Mouse (Mus musculus) heart, adult 18-20 months (tissue): Measurements from ENCODE around the gene Mvp. TPM values are rescaled to one million over a fixed set of nuclear protein-coding genes. Genes with fewer than 3 reads are reported as not detected.

Source experiments
- DNase-seq, 2 experiments: peaks; one replicate each; pipeline ENCODE4 v3.0.0; 2021 to 2022; ENCODE audit warnings: mixed read lengths in 1 of 2
- microRNA-seq, 2 experiments: library from miRNA; unstranded; fragments of <30 nt; microRNA quantifications; one replicate each; pipeline ENCODE4 v1.2.0; 2022
- total RNA-seq, 2 experiments: library from RNA; stranded (reverse); gene quantifications; 2 replicates each; pipeline ENCODE4 v1.2.3; 2021

Mvp gene
- total RNA-seq, 2 experiments from 2014 or later = 59.9 to 68.7 TPM

DNA sequence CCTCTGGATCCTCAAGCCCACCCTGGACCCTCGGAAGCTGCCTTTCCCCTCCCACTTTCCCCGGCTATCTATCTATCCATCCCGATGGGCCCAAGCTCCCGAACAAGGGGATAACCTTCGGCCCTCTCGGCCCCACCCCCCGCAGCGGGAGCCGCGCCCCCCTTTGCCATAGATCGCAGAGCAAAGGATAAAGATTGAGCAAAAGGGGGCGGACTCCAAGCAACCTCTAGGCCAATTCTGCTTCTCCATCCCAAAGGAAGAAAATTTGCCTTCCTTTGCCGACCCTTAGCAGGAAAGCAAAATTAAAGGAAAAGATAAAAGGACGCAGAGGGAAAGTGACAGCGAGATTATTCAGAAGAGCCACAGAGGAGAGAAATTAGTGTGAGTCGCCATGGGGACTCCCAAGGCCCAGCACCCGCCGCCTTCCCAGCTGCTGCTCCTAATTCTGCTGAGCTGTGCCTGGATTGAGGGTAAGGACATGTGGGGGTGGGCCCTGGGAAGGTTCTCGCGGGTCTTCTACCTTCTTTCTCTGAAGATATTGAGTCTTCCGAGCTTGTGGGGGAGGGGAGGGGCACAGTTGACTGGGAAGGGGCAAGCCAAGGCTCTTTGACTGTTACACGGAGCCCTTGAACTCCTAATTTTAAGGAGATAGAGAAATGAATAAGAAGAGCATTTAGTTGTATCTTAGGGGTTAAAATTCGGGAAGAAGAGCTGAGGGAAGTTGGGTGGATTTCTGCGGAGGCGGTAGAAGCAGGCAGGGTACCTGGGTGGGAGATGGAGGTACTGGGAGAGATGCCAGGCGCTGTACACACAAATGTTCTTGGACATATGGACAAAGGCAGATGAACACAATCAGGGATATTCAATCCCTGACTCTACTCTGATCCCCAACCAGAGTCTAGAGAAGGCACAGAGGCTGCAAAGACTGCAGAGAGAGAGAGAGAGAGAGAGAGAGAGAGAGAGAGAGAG is 63.5 kb downstream of the Mvp start:
- no peak for DNase-seq

- DNase-seq = peak; percentile 79 to 91
Measured at GRCm38 (mm10) chr7:126949793-126950646, 64.4 kb downstream of the Mvp start, which contains the start of gene Sez6l2. TSS of gene Sez6l2 (plus strand) at chr7:126950563.

- no peak for DNase-seq
Measured at GRCm38 (mm10) chr7:126949403-126949792, 65.0 kb downstream of the Mvp start, which contains the start of gene Asphd1. TSS of gene Asphd1 (minus strand) at chr7:126949582.

GRCm38 (mm10) chr7:126948626-126949025 is 65.8 kb downstream of the Mvp start:
- DNase-seq = no peak

DNA sequence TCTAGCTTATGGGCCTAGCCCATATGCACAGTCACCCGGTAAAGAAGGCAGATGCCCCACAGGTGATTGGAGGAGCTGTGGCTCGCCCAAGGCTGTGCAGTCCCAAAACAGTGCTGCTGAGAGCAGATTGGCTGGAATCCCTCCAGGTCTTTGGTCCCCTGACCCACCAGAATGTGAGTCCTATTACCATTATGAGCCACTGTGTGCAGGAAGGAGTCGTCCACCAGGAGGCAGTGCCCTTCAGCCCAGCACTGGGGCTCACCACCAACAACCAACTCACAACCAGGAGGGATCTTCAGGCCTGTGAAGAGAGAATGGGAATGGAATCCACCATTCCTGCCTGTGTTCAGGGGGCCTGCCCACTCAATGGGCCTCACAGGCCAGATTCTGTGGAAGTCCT is 67.9 kb downstream of the Mvp start:
- DNase-seq = peak; percentile 18 to 37

GRCm38 (mm10) chr7:126941801-126942200 is 72.6 kb downstream of the Mvp start:
- DNase-seq = no peak

- DNase-seq = no peak
Measured at GRCm38 (mm10) chr7:126941171-126941570, 73.2 kb downstream of the Mvp start.

Small RNAs within 50 kb of the gene (microRNA-seq; reads per million reads assigned to microRNA genes)
- gene Gm44343 = 0 reads per million in 2 experiments

Other genes starting within 250 kb of the Mvp start
- gene Gdpd3, start 248.3 kb downstream of the Mvp start, total RNA-seq = 1 to 10 TPM in 1 of 2 experiments, under 1 TPM in 1; 0.27 to 1.6 TPM
- 10 to 100 TPM; 43.4 to 73.3 TPM for gene Ypel3, start 237.7 kb downstream of the Mvp start, total RNA-seq
- gene Tbx6, start 233.1 kb downstream of the Mvp start, total RNA-seq = under 1 TPM; 0.27 to 0.64 TPM
- gene Ppp4c, start 222.1 kb downstream of the Mvp start, total RNA-seq = 10 to 100 TPM; 35.6 to 39.0 TPM
- 1 to 10 TPM; 8.4 to 8.6 TPM for gene Fam57b, start 217.0 kb downstream of the Mvp start, total RNA-seq
- not detected for gene 4930451I11Rik, start 183.0 kb downstream of the Mvp start, total RNA-seq
- not detected for gene Doc2a, start 167.2 kb downstream of the Mvp start, total RNA-seq
- gene Hirip3, start 152.6 kb downstream of the Mvp start, total RNA-seq = 1 to 10 TPM; 5.0 to 6.4 TPM
- gene Ino80e, start 152.2 kb downstream of the Mvp start, total RNA-seq = 10 to 100 TPM; 17.2 to 19.1 TPM
- 10 to 100 TPM; 35.6 to 38.4 TPM for gene Taok2, start 129.9 kb downstream of the Mvp start, total RNA-seq
- gene Tmem219, start 91.7 kb downstream of the Mvp start, total RNA-seq = 10 to 100 TPM; 10.4 to 10.6 TPM
- gene Kctd13, start 85.7 kb downstream of the Mvp start, total RNA-seq = 1 to 10 TPM; 7.4 to 7.5 TPM
- not detected for gene Asphd1, start 65.0 kb downstream of the Mvp start, total RNA-seq
- 1 to 10 TPM; 5.5 to 6.2 TPM for gene Sez6l2, start 64.1 kb downstream of the Mvp start, total RNA-seq
- 10 to 100 TPM; 43.2 to 45.2 TPM for gene Cdipt, start 38.7 kb downstream of the Mvp start, total RNA-seq
- under 1 TPM in 1 of 2 experiments, not detected in 1; 0.59 TPM for gene Cdiptos, start 38.5 kb downstream of the Mvp start, total RNA-seq
- gene Pagr1b, start 1.9 kb upstream of the Mvp start, total RNA-seq = not detected
- 10 to 100 TPM in 1 of 2 experiments, 1 to 10 TPM in 1; 8.3 to 10.7 TPM for gene Pagr1a, start 2.7 kb upstream of the Mvp start, total RNA-seq
- gene Gm42742, start 6.5 kb upstream of the Mvp start, total RNA-seq = 10 to 100 TPM; 24.6 to 27.3 TPM
- gene Prrt2, start 6.6 kb upstream of the Mvp start, total RNA-seq = under 1 TPM in 1 of 2 experiments, not detected in 1; 0.80 TPM
- 10 to 100 TPM; 55.3 to 57.3 TPM for gene Maz, start 12.4 kb upstream of the Mvp start, total RNA-seq
- 1 to 10 TPM in 1 of 2 experiments, under 1 TPM in 1; 0.93 to 1.0 TPM for gene Kif22, start 27.9 kb upstream of the Mvp start, total RNA-seq
- not detected for gene Zg16, start 72.7 kb upstream of the Mvp start, total RNA-seq
- 1 to 10 TPM; 1.3 to 2.9 TPM for gene AI467606, start 76.7 kb upstream of the Mvp start, total RNA-seq
- under 1 TPM in 1 of 2 experiments, not detected in 1; 0.49 TPM for gene Qprt, start 107.6 kb upstream of the Mvp start, total RNA-seq
- gene Spn, start 123.2 kb upstream of the Mvp start, total RNA-seq = 1 to 10 TPM in 1 of 2 experiments, under 1 TPM in 1; 0.55 to 2.6 TPM
- gene Cd2bp2, start 181.4 kb upstream of the Mvp start, total RNA-seq = 10 to 100 TPM; 35.1 to 36.9 TPM
- gene Tbc1d10b, start 193.8 kb upstream of the Mvp start, total RNA-seq = 10 to 100 TPM; 20.8 to 21.6 TPM
- gene Mylpf, start 194.3 kb upstream of the Mvp start, total RNA-seq = 1 to 10 TPM; 1.1 to 3.7 TPM
- 1 to 10 TPM; 6.4 to 6.7 TPM for gene Zfp553, start 218.4 kb upstream of the Mvp start, total RNA-seq
- gene Sept1, start 218.5 kb upstream of the Mvp start, total RNA-seq = 1 to 10 TPM; 3.0 to 7.7 TPM
- gene Zfp771, start 229.7 kb upstream of the Mvp start, total RNA-seq = 10 to 100 TPM; 18.3 to 19.3 TPM
- gene Dctpp1, start 246.1 kb upstream of the Mvp start, total RNA-seq = 10 to 100 TPM; 40.3 to 42.0 TPM